Mouse (Mus musculus) embryo, embryonic 9.5 days (tissue): Measurements from ENCODE around the gene Arhgap44.
A peak's percentile ranks its signal among the peaks of the same experiment; 100 is the strongest.

Source experiments
- DNase-seq: peaks from one replicate; pipeline ENCODE4 v3.0.0-alpha.2; 2017; ENCODE audit errors: extremely low spot score

Arhgap44 gene

DNA sequence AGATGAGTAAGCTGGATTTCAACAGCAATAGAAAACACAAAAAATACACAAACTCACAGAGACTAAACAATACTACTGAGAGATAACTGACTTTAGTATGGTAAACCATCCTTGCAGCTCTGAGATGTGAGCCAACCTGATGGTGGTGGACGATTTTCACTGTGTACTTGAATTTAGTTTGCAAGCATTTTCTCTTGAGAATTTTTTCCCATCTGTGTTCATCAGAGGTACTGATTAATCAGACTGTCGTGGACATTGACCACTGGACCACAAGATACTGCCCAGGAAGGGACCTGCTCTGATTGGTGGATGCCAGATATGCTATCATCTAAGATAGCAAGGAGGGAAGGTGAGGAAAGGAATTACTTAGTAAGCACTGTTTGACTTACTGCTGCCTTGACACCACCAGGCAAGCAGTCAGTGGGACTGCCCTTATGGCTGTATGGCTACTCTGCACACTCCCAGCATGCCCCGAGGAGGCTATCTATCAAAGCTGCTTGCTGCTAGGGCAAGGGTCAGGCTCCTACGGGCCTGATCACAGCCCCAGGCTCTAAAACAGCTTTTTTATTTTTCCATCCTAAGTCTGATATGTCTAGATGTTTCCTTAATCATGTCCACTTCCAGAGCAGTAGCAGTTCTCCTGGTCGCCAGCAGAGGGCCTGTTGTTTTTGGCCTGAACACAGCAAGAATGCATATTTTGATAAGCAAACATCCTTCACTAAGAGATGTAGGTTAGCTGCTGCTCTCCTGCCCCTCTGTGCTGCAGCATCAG is 74.1 kb downstream of the Arhgap44 start:
- peak; percentile 45 for DNase-seq

DNA sequence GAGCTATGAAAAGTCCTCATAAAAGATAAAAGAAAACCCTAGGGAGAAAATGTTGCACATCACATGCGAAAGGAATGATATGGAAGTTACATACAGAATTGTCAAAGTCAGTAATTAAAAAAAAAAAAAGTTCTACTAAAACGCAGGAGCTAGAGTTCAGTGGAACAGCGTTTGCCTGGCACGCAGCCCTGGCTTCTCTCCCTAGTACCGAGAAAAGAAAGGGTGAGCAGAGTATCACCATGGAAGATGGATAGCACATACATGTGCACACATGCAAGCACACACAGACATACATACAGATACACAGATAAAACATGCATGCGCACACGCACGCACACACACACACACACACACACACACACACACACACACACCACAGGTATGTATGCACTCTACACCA is 82.0 kb downstream of the Arhgap44 start:
- DNase-seq = no peak

DNA sequence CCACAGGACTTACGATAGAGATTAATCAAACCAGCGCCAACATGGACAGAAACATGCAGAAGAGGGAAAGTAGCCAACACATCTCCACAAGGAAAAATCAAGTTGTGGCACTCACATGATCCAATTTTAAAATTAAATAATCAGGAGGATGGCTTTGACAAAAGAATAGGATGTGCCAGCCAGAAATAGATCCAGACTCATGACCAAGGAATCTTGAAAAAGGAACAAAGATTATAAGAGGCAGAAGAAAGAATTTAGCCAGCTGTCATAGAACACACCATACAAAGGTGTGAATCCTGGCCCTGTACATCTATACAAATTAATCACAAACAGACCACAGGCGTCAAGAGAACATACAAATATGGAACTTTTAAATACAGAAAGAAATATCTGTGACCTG is 82.5 kb downstream of the Arhgap44 start:
- no peak for DNase-seq

DNA sequence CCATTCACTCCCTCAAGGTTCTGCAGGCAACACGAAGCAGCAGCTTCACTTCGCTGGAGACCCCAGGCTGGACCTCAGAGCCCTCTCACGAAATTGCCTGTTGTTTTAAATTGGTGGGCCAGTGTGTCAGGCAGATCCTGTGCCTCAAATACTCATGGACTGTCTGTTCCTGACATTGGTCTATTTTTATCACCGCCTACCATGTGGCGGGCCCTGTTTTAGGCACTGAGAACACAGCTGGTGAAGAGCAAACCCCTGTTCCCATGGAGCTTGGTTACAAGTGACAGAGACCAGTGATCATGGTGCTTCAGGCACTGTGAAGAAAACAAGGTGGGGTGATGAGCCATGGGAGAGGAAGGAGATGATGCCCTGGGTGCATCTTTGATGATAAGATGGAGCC is 93.2 kb downstream of the Arhgap44 start:
- no peak for DNase-seq

DNA sequence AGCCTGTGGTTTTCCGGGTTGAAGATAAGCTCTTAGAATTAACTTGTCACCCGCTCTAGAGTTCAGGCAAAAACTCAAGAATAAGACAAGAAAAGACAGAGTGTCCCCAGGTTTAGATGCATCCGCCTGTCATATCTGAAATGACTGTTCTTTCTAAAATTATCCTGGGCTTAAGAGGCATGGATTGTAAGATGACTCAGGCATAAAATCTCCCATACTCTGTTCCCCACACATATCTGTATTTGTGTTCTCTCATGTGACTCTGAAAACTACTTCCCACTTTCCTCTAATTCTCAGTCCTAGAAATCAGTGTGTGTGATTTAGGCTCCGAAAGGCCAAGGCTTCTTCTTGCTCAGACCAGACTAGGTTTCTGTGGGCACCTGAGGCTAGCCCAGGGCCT is 93.7 kb downstream of the Arhgap44 start:
- DNase-seq = no peak

DNA sequence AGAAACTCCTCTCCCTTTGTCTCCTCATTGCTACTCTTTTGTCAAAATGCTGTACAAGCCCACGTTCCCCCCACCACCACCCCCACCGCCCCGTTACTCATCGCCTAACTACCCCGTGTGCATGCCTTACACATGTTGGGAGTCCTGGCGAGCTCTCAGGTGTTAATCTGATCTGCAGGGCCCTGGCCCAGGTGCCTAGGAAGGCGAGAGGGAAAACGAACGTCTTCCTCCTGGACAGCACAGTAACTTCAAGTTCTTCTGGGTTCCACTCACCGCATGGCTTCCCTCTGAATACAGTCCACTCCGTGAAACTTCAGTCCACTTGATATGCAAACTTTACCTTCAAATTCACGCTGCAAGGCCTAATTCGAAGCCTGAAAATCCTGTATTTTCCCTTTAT is 97.6 kb downstream of the Arhgap44 start:
- DNase-seq = no peak

DNA sequence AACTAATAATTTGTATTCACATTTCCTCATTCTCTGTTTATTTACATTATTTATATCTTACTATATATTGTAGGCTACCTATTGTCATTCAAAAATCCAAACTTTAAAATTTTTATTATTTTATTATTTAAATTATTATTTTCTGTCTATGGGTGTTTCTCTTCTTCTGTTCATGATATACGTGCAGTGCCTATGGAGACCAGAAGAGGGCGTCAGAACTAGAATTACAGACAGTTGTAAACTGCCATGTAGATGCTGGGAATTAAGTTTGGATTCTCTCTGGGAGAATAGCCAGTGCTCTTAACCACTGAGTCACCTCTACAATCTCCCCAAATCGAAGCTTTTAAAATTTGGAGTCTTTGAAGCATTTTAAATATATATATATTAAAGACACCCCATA is 101.3 kb downstream of the Arhgap44 start:
- no peak for DNase-seq

DNA sequence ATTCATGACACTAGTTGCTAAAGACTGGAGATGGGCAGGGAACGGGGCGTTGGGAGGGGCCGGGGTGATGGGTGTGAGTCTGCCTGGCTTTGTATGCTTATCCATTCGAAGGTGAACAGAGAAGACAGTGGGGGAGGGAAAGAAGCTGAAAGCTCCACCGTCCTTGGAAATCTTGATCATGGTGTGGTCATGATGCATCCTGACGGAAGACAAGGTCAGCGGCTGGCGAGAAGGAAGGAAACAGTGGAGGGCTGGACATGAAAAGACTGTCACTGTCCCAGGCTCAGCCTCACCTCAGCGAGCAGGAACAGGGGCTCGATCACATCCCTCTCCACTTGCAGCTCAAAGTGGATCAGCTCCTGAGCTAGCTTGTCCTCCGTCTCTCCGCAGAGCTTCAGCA is 103.2 kb downstream of the Arhgap44 start:
- no peak for DNase-seq

DNA sequence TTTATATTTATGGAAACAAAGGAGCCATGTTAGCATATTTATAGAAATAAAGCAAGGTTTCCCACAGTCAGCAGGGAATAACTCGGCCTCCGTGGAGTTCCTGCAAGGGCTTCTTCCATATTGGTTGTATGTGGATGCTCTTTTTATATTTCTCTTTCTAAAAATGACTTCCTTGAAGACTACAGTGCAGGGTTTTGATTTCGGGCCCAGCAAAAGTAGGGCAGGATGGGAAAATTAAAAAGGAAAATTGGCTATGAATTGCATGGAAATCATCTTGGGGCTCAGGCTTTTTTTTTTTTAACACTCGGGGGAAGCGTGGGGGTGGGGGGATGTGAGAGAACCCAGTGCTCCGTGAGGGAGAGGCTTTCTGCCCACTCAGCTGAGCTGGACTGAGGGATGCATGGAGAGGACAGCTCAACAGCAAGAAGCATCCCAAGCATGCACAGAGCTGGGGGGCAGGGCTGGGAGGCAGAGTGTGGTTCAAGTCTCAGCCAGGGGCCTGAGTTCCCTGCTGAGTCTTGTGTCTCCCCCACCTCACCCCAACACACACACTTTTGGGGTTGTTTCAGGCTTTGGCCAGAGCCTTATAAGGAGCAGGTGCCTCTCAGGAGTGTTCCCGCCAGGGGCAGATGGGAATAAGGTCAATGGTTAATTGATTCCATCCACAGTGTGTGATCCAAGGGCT is 104.4 kb downstream of the Arhgap44 start:
- no peak for DNase-seq

DNA sequence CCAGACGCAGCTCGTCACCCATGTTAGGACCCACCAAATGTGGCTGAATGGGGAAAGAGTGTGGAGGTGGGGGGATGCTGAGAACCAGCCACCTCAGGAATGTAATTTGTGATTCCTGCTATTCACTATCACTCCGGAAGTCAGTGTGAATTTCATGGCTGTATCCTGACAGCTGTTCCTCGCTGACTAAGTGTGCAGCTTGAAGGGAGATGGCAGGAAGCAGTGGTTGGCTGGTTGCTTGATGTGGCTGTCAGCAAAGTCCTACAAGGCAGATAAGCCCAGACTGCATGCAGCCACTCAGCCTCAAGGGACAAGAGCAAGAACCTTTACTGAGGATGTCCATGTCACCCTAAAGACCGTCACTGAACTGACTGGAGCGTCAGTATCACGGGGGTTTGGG is 107.2 kb downstream of the Arhgap44 start:
- no peak for DNase-seq

DNA sequence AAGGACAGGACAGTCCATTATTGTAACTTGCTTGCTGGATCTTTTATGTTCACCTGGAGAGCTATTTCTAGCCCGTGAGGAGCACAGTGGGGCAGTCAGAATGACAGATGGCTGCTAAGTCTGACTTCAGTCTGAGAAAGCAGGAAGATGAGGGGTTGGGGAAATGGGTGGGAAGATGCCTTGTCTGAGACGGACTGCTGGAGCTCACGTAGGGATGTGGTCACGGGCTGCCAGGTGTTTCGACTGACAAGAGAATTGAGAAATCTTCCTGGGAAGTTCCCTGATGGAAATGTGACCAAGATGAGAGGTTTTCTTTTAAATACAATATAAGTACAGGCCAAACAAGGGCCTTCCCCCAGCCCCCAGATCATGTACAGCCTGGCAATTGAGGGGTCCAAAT is 108.5 kb downstream of the Arhgap44 start:
- no peak for DNase-seq

DNA sequence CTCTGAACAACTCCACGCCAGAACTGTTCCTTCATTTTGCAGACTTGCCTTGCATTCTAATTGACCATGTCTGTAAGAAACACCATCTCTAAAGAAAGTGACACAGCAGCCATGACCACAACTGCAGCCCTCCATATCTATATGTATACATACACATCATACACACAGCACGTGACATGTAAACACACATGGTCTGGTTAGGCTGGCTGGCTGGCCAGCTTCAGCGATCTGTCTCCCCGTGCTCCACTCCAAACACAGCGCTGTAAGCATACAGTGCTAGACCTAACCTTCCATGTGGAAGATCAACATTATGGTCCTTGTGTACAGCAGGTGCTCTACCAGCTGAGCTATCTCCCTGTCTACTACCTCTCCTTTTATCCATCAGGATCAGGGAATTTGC is 111.9 kb downstream of the Arhgap44 start:
- no peak for DNase-seq

DNA sequence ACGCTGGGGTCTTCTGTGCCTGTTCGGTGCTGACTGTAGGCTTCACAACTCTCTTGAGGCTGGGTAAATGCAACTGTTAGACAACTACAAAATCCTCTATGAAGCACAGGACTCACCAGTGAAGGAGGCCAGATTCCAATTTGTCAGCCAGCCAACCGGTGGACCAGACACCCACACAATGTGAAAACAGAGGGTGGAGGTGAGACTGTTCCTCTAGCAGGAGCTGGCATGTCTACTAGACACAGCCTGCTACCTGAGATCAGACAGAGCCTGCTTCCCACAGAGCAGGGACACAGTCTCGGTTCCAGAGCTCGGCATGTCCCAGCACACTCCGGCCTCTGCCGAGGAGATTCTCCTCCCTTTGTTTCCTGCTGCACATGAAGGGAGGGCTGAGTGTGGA is 113.7 kb downstream of the Arhgap44 start:
- DNase-seq = no peak

DNA sequence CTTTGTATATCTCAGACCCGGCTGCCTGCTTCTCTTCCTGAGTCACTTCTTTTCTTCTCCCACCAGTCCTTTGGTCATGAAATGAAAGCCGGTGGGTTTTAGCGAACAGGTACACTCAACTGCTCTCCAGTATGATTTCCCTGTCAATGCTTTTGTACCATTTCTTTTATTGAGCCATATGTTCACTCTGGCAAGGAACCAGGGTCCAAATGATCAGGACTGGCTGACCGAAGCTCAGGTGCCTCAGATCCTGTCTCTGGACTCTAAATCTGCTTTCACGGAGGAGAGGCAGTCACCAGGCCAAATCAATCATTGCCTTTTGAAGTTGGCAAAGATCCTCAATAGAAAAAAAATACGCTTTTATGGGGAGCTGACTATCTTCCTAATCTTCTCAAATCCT is 122.2 kb downstream of the Arhgap44 start:
- DNase-seq = no peak

DNA sequence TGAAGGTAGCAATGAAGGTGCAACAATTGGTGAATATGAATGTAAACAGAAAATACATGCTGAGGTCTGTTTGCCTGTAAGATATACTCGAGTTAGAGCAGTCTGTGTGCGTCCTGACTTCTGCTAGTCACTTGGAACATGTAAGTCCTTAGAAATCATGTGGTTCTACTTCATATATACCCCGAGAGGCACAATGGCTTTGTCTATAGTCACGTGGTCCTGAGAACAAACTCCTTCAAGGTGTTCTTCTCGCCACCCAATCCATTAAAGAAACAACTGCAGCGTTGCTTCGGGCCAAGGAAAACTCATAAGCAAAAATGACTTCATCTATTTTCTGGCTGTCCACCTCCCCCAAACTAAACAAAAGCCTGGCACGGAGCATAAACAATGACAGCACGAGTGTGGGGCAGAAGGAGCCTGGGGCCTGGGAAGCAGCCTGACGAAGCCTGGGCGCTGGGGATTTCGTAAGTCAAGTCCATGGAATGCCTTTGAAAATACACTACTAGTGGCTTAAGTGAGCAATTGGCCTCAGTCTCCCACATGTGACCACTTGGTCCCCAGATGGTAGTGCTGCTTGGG is 123.2 kb downstream of the Arhgap44 start:
- no peak for DNase-seq

DNA sequence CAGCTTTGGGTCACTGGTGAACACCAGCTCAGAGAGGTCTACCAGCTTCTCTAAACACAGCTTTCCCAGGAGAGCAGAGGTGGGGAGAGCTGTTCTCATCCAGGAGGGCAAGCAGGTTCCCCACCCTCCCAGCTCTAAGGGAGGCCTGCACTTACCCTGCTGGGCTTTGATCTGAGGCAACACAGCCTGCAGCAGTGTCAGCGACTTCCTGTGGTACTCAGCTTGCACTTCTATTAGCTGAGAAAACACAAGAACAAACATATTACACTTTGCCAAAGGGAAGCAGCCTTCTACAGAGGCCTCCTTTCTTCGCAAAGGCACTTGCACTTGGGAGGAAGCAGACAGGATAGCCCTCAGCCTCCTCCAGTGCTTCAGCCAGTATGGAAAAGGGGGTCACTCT is 123.8 kb downstream of the Arhgap44 start:
- DNase-seq = no peak

DNA sequence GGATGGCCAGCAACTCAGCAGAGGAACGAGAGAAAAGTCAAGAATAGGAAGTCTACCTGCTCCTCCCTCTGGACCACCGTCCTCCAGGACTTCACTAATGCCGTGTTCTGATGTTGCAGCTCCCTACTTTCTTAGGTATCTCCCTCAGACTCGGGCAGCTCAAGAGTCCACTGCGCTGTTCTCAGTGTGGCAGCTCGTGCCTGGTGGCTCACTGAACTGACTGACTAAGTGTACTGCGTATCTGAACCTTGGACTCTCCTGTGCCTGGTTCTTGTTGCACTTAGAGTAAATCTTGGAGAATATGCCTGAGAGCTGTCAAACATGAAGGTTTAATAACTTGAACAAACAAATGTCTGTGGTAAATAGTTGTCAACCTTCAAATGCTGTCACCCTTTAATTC is 130.5 kb downstream of the Arhgap44 start:
- no peak for DNase-seq

DNA sequence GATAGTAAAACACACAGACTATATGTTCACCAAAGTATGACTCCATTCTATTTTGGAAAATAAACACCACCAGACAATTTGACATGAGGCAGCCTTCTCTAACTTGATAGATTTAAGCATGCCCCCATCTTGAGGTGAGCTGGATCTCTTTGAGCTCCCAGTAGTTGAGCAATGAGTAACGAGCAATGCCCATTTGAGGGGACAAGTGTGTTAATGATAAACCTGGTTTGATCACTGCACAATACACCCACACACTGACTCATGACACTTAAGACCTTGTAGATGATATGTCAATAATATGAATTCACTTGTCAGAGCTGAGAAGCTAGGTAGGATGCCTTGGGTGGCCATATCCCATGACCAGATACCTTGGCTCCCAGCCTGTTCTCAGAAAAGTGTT is 132.6 kb downstream of the Arhgap44 start:
- DNase-seq = no peak

DNA sequence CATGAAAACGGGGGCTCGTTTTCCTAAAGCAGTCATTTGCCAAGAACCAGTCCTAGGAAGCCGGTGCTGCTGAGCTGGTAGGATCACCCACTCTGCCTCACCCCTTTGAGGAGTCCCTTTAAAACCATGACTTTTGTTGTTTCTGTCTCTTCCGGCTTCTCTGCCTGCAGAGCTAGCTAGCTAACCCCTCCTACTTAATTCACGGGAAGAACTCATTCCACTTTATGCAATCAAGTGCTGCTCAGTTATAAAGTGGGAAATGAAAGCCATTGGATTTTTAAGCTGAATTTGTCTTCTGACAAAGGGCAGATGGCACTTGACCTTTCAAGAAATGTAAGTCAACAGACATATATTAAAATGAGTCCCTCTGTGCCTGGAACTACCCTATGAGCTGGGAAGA is 134.7 kb downstream of the Arhgap44 start:
- no peak for DNase-seq

DNA sequence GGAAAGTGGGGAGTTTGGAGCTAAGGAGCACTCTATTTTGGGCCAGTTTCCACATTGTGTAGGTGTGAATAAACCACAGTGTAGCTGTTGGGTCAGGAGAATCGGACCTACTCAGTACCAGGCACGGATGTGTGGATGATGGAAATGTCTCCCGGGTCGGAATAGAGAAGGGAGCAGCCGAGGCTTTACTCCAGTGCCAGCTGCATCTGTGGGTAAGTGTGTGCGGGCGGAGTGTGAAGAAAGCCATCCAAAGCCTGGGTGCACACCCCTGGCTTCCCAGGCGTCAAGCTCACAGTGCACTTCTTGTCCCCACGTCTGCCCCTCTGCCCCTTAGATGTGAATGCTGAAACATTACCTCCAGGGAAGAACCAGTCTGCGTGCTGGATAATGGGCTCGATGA is 140.0 kb downstream of the Arhgap44 start:
- no peak for DNase-seq

DNA sequence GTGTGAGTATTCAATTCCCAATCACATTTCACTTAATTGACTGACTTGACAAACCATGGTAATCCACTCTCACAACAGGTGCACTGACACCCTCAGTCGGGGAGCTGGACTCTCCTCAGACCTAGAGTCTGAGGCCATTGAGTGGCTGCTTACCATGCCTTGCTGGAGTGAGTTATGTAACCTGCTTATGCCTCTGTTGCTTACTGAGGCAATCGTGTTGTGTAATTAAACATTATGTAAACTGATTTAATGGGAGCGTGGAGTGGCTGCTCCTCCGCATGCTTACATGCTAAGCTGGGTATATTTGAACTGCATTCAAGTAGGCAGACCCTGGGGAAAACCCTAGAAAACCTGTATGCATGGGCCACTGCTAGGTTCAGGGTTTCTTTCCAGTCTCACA is 142.0 kb downstream of the Arhgap44 start:
- DNase-seq = no peak

DNA sequence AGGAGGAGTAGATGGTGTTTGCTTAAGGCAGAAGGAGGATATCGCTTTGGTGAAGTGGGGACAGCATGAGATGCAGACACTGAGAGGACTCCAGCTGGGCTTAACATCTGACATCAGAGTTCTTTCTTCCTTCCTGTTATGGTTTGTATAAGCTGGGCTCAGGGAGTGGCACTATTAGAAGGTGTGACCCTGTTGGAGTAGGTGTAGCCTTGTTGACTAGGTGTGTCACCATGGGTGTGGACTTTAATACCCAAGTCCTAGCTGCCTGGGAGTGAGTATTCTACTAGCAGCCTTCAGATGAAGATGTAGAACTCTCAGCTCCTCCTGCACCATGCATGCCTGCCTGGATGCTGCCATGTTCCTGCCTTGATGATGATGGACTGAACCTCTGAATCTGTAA is 146.0 kb downstream of the Arhgap44 start:
- no peak for DNase-seq

DNA sequence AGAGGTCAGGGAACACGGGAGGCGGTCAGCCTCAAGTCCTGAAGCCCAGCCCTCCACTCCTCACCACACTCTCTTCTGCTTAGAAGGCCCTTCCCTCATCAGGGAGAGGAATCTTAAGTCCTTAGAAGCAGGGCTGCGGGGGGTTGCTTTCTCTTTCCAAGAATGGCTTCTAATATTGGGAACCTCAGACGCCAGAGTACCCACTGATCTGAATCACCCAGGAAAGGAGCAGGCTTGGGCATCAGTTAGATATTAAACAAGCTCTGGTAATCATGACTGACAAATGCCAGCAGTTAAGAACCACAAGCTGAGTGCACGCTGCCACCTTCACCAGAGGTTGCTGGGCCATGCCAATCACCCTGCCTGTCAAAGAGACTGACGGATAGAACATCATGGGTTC is 148.9 kb downstream of the Arhgap44 start:
- no peak for DNase-seq
